Mouse (Mus musculus): ENCODE measurements at regions not wholly inside any gene's neighbourhood (a gene's known extent, or its start where the extent isn't known, plus 50 kb on each side); places are given as distances from the start of the nearest gene placed in this dataset.
"Not testable (repeated sequence)": the region's sequence is repeated elsewhere in the genome, so short reads cannot be mapped to it uniquely, and the experiment has no call there.

GRCm38 (mm10) chr15:75382191-75382950 is 114.2 kb downstream of the Ly6f start:
- no peak for ATAC-seq
- H3K4me1 ChIP-seq (replicated peaks; ENCODE audit: control insufficient read depth, insufficient read depth, low read length) = no peaks in the 10 kb centered on the region
- no peak overlapping the region for H3K27ac ChIP-seq (ENCODE audit: low read depth, low read length)
- H3K27me3 ChIP-seq (replicated peaks; ENCODE audit: control insufficient read depth, insufficient read depth, low read length) = no peaks in the 10 kb centered on the region
- H3K4me3 ChIP-seq (ENCODE audit: low read depth, low read length) = no peak overlapping the region
- WGBS = 79% methylated on average over 5 of the region's 5 CpGs
- no peak overlapping the region for H3K9ac ChIP-seq (ENCODE audit: low read depth, low read length)
- H3K36me3 ChIP-seq (ENCODE audit: control insufficient read depth, insufficient read depth) = no peaks in the 10 kb centered on the region
- H3K9me3 ChIP-seq (ENCODE audit: control insufficient read depth) = no peaks in the 10 kb centered on the region
- H3K4me2 ChIP-seq (replicated peaks; ENCODE audit: low read depth) = no peak overlapping the region
- no peak for TF ChIP-seq CTCF (IDR thresholded peaks at IDR 0.05; ENCODE audit: low read depth)

- 36% methylated on average over 7 of the region's 7 CpGs for WGBS
- H3K27ac ChIP-seq (ENCODE audit: low read depth, low read length) = peak overlapping the region; percentile 41; the same call in 1 of the 2 replicates
- not testable (repeated sequence) for H3K4me2 ChIP-seq (replicated peaks; ENCODE audit: low read depth); ATAC-seq; H3K27me3 ChIP-seq (replicated peaks; ENCODE audit: control insufficient read depth, insufficient read depth, low read length); H3K9me3 ChIP-seq (ENCODE audit: control insufficient read depth); H3K36me3 ChIP-seq (ENCODE audit: control insufficient read depth, insufficient read depth); H3K4me3 ChIP-seq (ENCODE audit: low read depth, low read length); H3K9ac ChIP-seq (ENCODE audit: low read depth, low read length); H3K4me1 ChIP-seq (replicated peaks; ENCODE audit: control insufficient read depth, insufficient read depth, low read length)
Measured at GRCm38 (mm10) chr15:75392924-75393464, 124.8 kb downstream of the Ly6f start.

GRCm38 (mm10) chr15:75397276-75397675 is 129.1 kb downstream of the Ly6f start:
- H3K4me2 ChIP-seq (replicated peaks; ENCODE audit: low read depth) = no peak overlapping the region
- TF ChIP-seq CTCF (IDR thresholded peaks at IDR 0.05; ENCODE audit: low read depth) = no peak

More at GRCm38 (mm10) chr15:75397276-75397675, 129.1 kb downstream of the Ly6f start:
- Histone ChIP-seq H3K4me1 (replicated peaks; ENCODE audit: control insufficient read depth, insufficient read depth, low read length) (no peaks in the 10 kb centered on the region), H3K4me3 (ENCODE audit: low read depth, low read length) (no peak overlapping the region), H3K27me3 (replicated peaks; ENCODE audit: control insufficient read depth, insufficient read depth, low read length) (no peaks in the 10 kb centered on the region), H3K9ac (ENCODE audit: low read depth, low read length) (no peak overlapping the region), H3K27ac (ENCODE audit: low read depth, low read length) (no peak overlapping the region), H3K9me3 (ENCODE audit: control insufficient read depth) (no peaks in the 10 kb centered on the region), H3K36me3 (ENCODE audit: control insufficient read depth, insufficient read depth) (no peaks in the 10 kb centered on the region)
- ATAC-seq = no peak
- 90% methylated on average over 6 of the region's 6 CpGs for WGBS

Measured in intestine, postnatal 0 days (tissue).